Mouse (Mus musculus): ENCODE results near the gene Ager. TPM values are rescaled to one million over a fixed set of nuclear protein-coding genes. Genes with fewer than 3 reads are reported as not detected.

The Ager gene
- total and polyA plus RNA-seq, 2 experiments from 2014 or later: 1.8 to 2.5 TPM

DNA sequence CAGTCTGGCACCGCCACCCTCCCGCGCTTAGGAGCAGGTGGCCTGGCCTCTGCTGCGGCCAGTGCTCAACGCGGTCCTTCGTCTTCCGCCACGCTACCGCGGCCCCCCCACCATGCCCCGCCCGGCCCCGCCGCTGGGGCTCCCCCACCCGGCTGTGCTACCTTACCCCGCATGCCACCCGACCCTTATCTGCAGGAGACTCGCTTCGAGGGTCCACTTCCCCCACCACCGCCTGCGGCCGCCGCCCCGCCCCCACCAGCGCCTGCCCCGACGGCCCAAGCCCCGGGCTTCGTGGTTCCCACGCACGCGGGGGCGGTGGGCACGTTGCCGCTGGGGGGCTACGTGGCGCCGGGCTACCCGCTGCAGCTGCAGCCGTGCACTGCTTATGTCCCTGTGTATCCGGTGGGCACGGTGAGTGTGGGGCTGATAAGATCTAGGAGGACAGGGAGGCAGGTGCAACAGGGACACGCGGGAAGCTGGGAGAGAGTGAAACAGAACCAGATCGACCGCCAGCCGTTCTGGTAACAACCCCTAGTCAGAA, 33.2 kb downstream of the Ager start:
- no peaks in the 10 kb centered on the region for H3K9me3 ChIP-seq (ENCODE audit: low read length)
- TF ChIP-seq CTCF (IDR thresholded peaks at IDR 0.05; ENCODE audit: low read depth): no peak
- peak overlapping the region; percentile 98 for H3K4me2 ChIP-seq (ENCODE audit: low read depth, low read length)
- H3K36me3 ChIP-seq (ENCODE audit: insufficient read depth, low read length): no peaks in the 10 kb centered on the region
- ATAC-seq: no peak
- no peak for DNase-seq (ENCODE audit: low spot score)
- H3K27ac ChIP-seq: peak overlapping the region; percentile 8; the same call in 1 of the 2 replicates
- WGBS: 3% methylated on average over 44 of the region's 48 CpGs
- peak overlapping the region; percentile 46 for H3K9ac ChIP-seq (replicated peaks; ENCODE audit: low read length)
- no peaks in the 10 kb centered on the region for H3K27me3 ChIP-seq (ENCODE audit: insufficient read depth, low read length)
- H3K4me3 ChIP-seq (ENCODE audit: low read length): peak overlapping the region; percentile 55
- H3K4me1 ChIP-seq (ENCODE audit: insufficient read depth, low read length): peaks cover 44% of the 10 kb centered on the region

DNA sequence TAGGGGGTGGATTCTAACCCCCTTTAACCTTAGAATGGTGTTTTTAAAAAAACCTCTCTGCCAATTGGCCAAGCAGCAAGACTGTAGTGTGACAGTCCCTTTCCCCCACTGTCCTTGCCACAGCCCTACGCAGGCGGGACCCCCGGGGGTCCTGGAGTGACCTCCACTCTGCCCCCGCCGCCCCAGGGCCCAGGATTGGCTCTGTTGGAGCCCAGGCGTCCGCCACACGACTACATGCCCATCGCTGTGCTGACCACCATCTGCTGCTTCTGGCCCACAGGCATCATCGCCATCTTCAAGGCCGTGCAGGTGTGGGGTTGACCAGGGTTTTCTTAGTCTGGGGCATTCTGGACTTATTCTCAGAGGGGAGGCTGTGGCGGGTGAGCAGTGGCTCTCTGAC, 34.0 kb downstream of the Ager start:
- ATAC-seq: no peak
- 8% methylated on average over 12 of the region's 12 CpGs for WGBS

DNA sequence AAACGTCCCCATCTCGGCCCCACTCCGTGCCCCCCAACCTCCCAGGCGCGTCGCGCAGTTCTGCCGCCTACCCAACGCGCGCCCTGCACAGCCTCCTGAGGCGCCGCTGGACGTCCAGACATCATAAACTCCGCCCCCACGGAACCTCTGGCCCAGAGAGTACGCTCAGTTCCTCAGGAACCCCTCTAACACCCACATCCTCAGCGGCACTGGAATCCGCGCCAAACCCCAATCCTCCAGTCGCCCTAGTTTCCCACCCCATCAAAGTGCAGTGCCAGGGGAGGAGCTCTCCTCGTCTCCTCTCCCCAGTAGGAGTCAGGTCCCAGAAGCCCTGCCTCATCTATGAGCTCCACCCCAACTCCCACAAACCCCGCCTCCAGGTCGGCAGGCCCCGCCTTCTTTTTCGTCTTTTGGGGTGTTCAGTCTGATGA, 34.6 kb downstream of the Ager start:
- Histone ChIP-seq H3K4me3 (ENCODE audit: low read length) (peak overlapping the region; percentile 55), H3K27me3 (ENCODE audit: insufficient read depth, low read length) (no peaks in the 10 kb centered on the region), H3K9me3 (ENCODE audit: low read length) (no peaks in the 10 kb centered on the region), H3K9ac (replicated peaks; ENCODE audit: low read length) (peak overlapping the region; percentile 44), H3K27ac (peak overlapping the region; percentile 11; the same call in 1 of the 2 replicates), H3K4me1 (ENCODE audit: insufficient read depth, low read length) (peaks cover 39% of the 10 kb centered on the region), H3K4me2 (ENCODE audit: low read depth, low read length) (peak overlapping the region; percentile 98), H3K36me3 (ENCODE audit: insufficient read depth, low read length) (no peaks in the 10 kb centered on the region)
- DNase-seq (ENCODE audit: low spot score) (peak; percentile 60), ATAC-seq (peak; percentile 30; the same call in 1 of the 2 replicates)
- no peak for TF ChIP-seq CTCF (IDR thresholded peaks at IDR 0.05; ENCODE audit: low read depth)
- 4% methylated on average over 26 of the region's 26 CpGs for WGBS

More for the DNA sequence above, 34.0 kb downstream of the Ager start:
- no peaks in the 10 kb centered on the region for H3K9me3 ChIP-seq (ENCODE audit: low read length)
- H3K9ac ChIP-seq (replicated peaks; ENCODE audit: low read length): peak overlapping the region; percentile 44
- peaks cover 39% of the 10 kb centered on the region for H3K4me1 ChIP-seq (ENCODE audit: insufficient read depth, low read length)
- peak overlapping the region; percentile 55 for H3K4me3 ChIP-seq (ENCODE audit: low read length)
- no peaks in the 10 kb centered on the region for H3K36me3 ChIP-seq (ENCODE audit: insufficient read depth, low read length)
- DNase-seq (ENCODE audit: low spot score): no peak
- peak overlapping the region; percentile 11; the same call in 1 of the 2 replicates for H3K27ac ChIP-seq
- H3K27me3 ChIP-seq (ENCODE audit: insufficient read depth, low read length): no peaks in the 10 kb centered on the region
- TF ChIP-seq CTCF (IDR thresholded peaks at IDR 0.05; ENCODE audit: low read depth): no peak
- peak overlapping the region; percentile 98 for H3K4me2 ChIP-seq (ENCODE audit: low read depth, low read length)

DNA sequence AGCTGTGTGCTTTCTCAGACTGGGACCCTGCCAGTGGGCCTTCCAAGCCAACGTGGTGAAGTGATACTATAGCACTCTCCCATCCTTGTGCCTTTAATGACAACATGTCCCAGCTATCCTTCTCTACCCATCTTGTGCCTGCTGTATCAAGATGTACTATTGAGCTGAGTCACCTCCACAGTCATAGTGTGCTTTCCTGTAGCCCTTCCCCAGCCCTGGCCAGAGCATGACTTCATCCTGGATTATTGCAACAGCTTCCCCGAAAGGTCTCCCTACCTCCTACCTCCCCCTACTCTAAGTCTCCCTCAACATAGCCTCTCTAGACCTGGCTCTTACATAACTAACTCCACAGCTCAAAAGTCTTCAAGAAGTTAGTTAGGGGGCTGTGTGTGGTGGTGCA, 38.0 kb downstream of the Ager start:
- Histone ChIP-seq H3K9me3 (ENCODE audit: low read length) (no peaks in the 10 kb centered on the region), H3K27ac (no peak overlapping the region), H3K36me3 (ENCODE audit: insufficient read depth, low read length) (no peaks in the 10 kb centered on the region), H3K4me3 (ENCODE audit: low read length) (no peak overlapping the region), H3K27me3 (ENCODE audit: insufficient read depth, low read length) (no peaks in the 10 kb centered on the region), H3K9ac (replicated peaks; ENCODE audit: low read length) (no peak overlapping the region), H3K4me2 (ENCODE audit: low read depth, low read length) (no peak overlapping the region), H3K4me1 (ENCODE audit: insufficient read depth, low read length) (peaks cover 11% of the 10 kb centered on the region)
- DNase-seq (ENCODE audit: low spot score) (no peak), ATAC-seq (no peak)
- WGBS: 70% methylated on average over 2 of the region's 2 CpGs
- no peak for TF ChIP-seq CTCF (IDR thresholded peaks at IDR 0.05; ENCODE audit: low read depth)

DNA sequence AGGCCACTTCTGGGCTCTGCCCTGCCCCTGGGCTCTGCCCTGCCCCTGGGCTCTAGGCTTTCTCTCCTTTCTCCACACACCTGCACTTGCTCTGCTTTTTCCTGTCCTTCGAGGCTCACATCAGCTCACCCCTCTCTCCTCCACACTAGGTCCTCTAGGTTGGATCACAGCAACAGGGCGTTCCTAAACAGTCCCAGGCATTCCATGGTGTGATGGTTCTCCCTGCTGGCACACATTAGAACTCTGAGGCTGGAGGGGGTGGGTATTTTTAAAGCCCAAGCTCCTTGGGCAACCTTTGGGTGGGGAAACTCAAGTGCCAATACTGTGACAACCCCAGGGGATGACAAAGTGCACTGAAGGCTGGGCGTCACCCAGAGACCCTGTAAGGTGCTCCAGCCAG, 39.8 kb downstream of the Ager start:
- DNase-seq (ENCODE audit: low spot score): no peak
- H3K4me3 ChIP-seq (ENCODE audit: low read length): no peak overlapping the region
- H3K27ac ChIP-seq: no peak overlapping the region
- H3K36me3 ChIP-seq (ENCODE audit: insufficient read depth, low read length): no peaks in the 10 kb centered on the region
- 71% methylated on average over 3 of the region's 3 CpGs for WGBS
- no peak for TF ChIP-seq CTCF (IDR thresholded peaks at IDR 0.05; ENCODE audit: low read depth)
- H3K27me3 ChIP-seq (ENCODE audit: insufficient read depth, low read length): no peaks in the 10 kb centered on the region
- no peak overlapping the region for H3K4me2 ChIP-seq (ENCODE audit: low read depth, low read length)
- no peak overlapping the region for H3K9ac ChIP-seq (replicated peaks; ENCODE audit: low read length)
- no peak for ATAC-seq
- H3K4me1 ChIP-seq (ENCODE audit: insufficient read depth, low read length): peaks cover 6% of the 10 kb centered on the region
- no peaks in the 10 kb centered on the region for H3K9me3 ChIP-seq (ENCODE audit: low read length)

DNA sequence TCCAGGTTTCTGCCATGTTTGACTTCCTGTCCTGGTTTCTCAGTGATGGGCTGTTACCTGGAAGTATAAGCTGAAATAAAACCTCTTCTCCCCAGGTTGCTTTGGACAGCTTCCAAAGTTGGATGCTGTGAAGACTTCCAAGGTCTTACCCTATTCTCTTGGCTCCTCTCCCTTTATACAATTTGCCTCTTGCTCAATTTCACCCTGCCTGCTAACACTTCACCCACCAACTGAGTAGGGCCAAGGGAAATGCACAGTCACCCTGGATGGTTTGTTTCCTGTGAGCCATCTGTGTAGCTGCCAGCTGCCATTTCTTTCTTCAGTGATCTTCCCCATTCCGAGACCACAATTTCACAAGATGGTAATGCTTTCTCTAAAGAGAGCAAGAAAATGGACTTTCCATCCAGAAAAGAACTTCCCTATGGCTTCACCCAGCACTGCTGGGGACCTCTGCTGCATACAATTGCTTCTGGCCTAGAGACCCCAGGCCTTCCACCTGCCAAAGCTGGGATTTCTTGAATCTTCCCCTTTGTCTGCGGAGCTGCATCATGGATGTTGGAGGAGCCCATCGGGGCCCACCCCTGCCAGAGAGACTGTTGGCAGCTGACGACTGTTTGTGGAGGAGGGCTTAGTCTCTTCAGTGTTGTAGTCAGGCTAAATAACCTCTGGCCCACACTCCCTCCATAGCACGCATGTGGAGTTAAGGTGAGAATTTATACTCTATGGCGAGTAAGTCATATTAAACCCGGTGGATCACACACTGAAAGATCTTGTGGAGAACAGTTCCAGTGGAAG, 42.0 kb downstream of the Ager start:
- Histone ChIP-seq H3K27me3 (ENCODE audit: insufficient read depth, low read length) (no peaks in the 10 kb centered on the region), H3K4me2 (ENCODE audit: low read depth, low read length) (no peak overlapping the region), H3K36me3 (ENCODE audit: insufficient read depth, low read length) (no peaks in the 10 kb centered on the region), H3K9me3 (ENCODE audit: low read length) (no peaks in the 10 kb centered on the region), H3K4me1 (ENCODE audit: insufficient read depth, low read length) (peaks cover 9% of the 10 kb centered on the region), H3K4me3 (ENCODE audit: low read length) (no peak overlapping the region), H3K9ac (replicated peaks; ENCODE audit: low read length) (no peak overlapping the region), H3K27ac (peak overlapping the region; percentile 77; the same call in 1 of the 2 replicates)
- ATAC-seq: no peak
- DNase-seq (ENCODE audit: low spot score): no peak
- 79% methylated on average over 7 of the region's 7 CpGs for WGBS
- TF ChIP-seq CTCF (IDR thresholded peaks at IDR 0.05; ENCODE audit: low read depth): no peak
